Mouse (Mus musculus) hindbrain, embryonic 16.5 days (tissue): Measurements from ENCODE around the gene Mgst3. TPM values are rescaled to one million over a fixed set of nuclear protein-coding genes. Genes with fewer than 3 reads are reported as not detected.
"Not testable (repeated sequence)": the region's sequence is repeated elsewhere in the genome, so short reads cannot be mapped to it uniquely, and the experiment has no call there.

Experiments used
- ATAC-seq: fragments of 200-750 bp; cut with Nextera tagmentation; 2 replicates; pipeline ENCODE4 v1.8.0; 2017; ENCODE audit warnings: moderate TSS enrichment, moderate library complexity
- H3K27ac ChIP-seq: fragments of 300-500 bp; sonication (generic); 2 replicates; pipeline ENCODE4 v1.5.1; 2014; ENCODE audit warnings: low read depth, mild to moderate bottlenecking, control low read depth, low read length, moderate library complexity
- H3K27me3 ChIP-seq: fragments of 300-500 bp; sonication (generic); replicated peaks from 2 replicates; pipeline ENCODE4 v1.6.1; 2014; ENCODE audit warnings: low read length; ENCODE audit not compliant: control insufficient read depth, insufficient read depth
- H3K36me3 ChIP-seq: fragments of 300-500 bp; sonication (generic); 2 replicates; pipeline ENCODE4 v1.6.1; 2014; ENCODE audit warnings: mild to moderate bottlenecking, low read length, moderate library complexity, mixed read lengths; ENCODE audit not compliant: control insufficient read depth, insufficient read depth
- H3K4me1 ChIP-seq: fragments of 300-500 bp; sonication (generic); 2 replicates; pipeline ENCODE4 v1.6.1; 2014; ENCODE audit warnings: low read depth, low read length; ENCODE audit not compliant: control insufficient read depth, insufficient read depth
- H3K4me2 ChIP-seq: fragments of 300-500 bp; sonication (generic); 2 replicates; pipeline ENCODE4 v1.6.1; 2014; ENCODE audit warnings: mild to moderate bottlenecking, low read length, control low read depth, moderate library complexity
- H3K4me3 ChIP-seq: fragments of 300-500 bp; sonication (generic); 2 replicates; pipeline ENCODE4 v1.5.1; 2014; ENCODE audit warnings: mild to moderate bottlenecking, low read length, control low read depth, moderate library complexity
- H3K9ac ChIP-seq: fragments of 300-500 bp; sonication (generic); 2 replicates; pipeline ENCODE4 v1.6.1; 2014; ENCODE audit warnings: low read depth, mild to moderate bottlenecking, control low read depth, low read length, moderate library complexity
- H3K9me3 ChIP-seq: fragments of 300-500 bp; sonication (generic); 2 replicates; pipeline ENCODE4 v1.6.1; 2014; ENCODE audit warnings: mild to moderate bottlenecking, low read length, moderate library complexity; ENCODE audit not compliant: control insufficient read depth
- WGBS: fragments of 180-500 bp; shearing (Covaris S2); extraction: QIAGEN DNeasy Blood & Tissue Kit; methylation state at CpG from one replicate; pipeline ENCODE4 v1.1.7; 2014; 5-methylcytosine and 5-hydroxymethylcytosine counted together
- polyA plus RNA-seq: library from polyadenylated mRNA; unstranded; fragments of >200 nt; fragmentation: Nextera tagmentation; extraction: Ambion mirVana; gene quantifications from 2 replicates; pipeline ENCODE4 v1.2.1, GENCODE M21; 2015

The Mgst3 gene
- polyA plus RNA-seq, 1 experiment from 2014 or later = 237 TPM

- Histone ChIP-seq H3K27ac (no peak overlapping the region), H3K4me1 (peaks cover 6% of the 10 kb centered on the region), H3K4me2 (no peak overlapping the region), H3K27me3 (no peaks in the 10 kb centered on the region), H3K36me3 (peaks cover 10% of the 10 kb centered on the region), H3K4me3 (no peak overlapping the region), H3K9me3 (no peaks in the 10 kb centered on the region), H3K9ac (no peak overlapping the region)
- WGBS = 93% methylated on average over 14 of the region's 14 CpGs
- ATAC-seq = no peak
These were observed 41.2 kb downstream of the Mgst3 start for GRCm38 (mm10) chr1:167352403-167352802.

- H3K36me3 ChIP-seq = peaks cover 8% of the 10 kb centered on the region
- no peak for ATAC-seq
- peak overlapping the region; percentile 91; the same call in 1 of the 2 replicates for H3K27ac ChIP-seq
These were observed 42.8 kb downstream of the Mgst3 start for GRCm38 (mm10) chr1:167350597-167351415.

GRCm38 (mm10) chr1:167349815-167350596, 43.6 kb downstream of the Mgst3 start, which contains the start of gene Aldh9a1:
TSS of gene Aldh9a1 (plus strand) at chr1:167349991.
- Histone ChIP-seq H3K9ac (peak within 1 kb of the TSS; percentile 86), H3K4me3 (peak within 1 kb of the TSS; percentile 88), H3K9me3 (no peaks in the 10 kb centered on the region), H3K36me3 (peaks cover 4% of the 10 kb centered on the region; the same call in 1 of the 2 replicates), H3K4me2 (peak within 1 kb of the TSS; percentile 68), H3K4me1 (peaks cover 6% of the 10 kb centered on the region), H3K27ac (peak within 1 kb of the TSS; percentile 91), H3K27me3 (no peaks in the 10 kb centered on the region)
- peak; percentile 98 for ATAC-seq
- under 1% methylated on average over 55 of the region's 55 CpGs for WGBS

More at GRCm38 (mm10) chr1:167350597-167351415, 42.8 kb downstream of the Mgst3 start:
- no peaks in the 10 kb centered on the region for H3K9me3 ChIP-seq
- H3K4me1 ChIP-seq = peaks cover 6% of the 10 kb centered on the region
- H3K27me3 ChIP-seq = no peaks in the 10 kb centered on the region
- 32% methylated on average over 13 of the region's 13 CpGs for WGBS
- H3K4me3 ChIP-seq = peak overlapping the region; percentile 88
- H3K9ac ChIP-seq = peak overlapping the region; percentile 86
- peak overlapping the region; percentile 68 for H3K4me2 ChIP-seq

GRCm38 (mm10) chr1:167349206-167349605, 44.4 kb downstream of the Mgst3 start:
- H3K4me2 ChIP-seq, ATAC-seq, H3K9ac ChIP-seq, H3K27ac ChIP-seq, H3K9me3 ChIP-seq, H3K4me1 ChIP-seq, H3K36me3 ChIP-seq, H3K4me3 ChIP-seq, H3K27me3 ChIP-seq: not testable (repeated sequence)
- 55% methylated on average over 3 of the region's 3 CpGs for WGBS

DNA sequence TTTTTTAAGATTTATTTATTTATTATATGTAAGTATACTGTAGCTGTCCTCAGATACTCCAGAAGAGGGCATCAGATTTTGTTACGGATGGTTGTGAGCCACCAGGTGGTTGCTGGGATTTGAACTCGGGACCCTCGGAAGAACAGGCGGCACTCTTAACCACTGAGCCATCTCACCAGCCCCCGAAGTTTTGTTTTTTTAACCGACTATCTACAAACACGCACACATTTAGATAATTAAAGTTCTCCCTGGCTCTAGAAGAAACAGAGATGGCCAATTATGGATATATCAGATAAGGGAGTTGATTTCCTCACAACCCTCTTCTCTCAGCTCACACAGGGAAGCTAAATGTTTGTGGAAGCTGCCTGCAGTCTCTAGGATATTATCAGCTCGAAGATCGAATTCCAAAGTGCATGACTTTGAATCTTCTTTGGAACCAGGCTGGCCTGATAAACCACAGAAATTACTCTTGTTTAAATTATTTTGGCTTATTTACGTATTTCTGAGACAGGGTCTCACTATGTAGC, 47.6 kb downstream of the Mgst3 start:
- H3K9ac ChIP-seq, H3K9me3 ChIP-seq, H3K4me2 ChIP-seq, H3K36me3 ChIP-seq, H3K4me1 ChIP-seq, H3K27me3 ChIP-seq, H3K27ac ChIP-seq, H3K4me3 ChIP-seq, ATAC-seq: not testable (repeated sequence)
- WGBS = 92% methylated on average over 10 of the region's 10 CpGs

DNA sequence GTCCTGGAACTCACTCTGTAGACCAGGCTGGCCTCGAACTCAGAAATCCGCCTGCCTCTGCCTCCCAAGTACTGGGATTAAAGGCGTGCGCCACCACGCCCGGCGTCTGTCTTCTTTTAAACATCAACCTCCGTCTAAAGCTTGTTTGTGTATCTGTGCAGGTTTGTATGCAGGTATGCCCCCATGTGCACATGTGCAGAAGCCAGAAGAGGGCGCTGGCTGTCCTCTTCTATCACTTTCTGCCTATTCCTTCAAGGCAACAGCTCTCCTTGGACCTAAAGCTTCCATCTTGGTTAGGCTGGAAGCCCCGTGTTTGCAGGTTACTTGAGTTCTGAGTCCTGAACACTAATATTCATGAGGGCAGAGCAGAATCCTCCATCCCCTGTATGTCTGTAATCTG, 50.8 kb downstream of the Mgst3 start:
- H3K27me3 ChIP-seq = 0 out of 2 replicates have a peak, but pooled peaks cover 2% of the 10 kb centered on the region
- no peaks in the 10 kb centered on the region for H3K4me1 ChIP-seq
- H3K27ac ChIP-seq = no peak overlapping the region
- no peak for ATAC-seq
- H3K36me3 ChIP-seq = no peaks in the 10 kb centered on the region
- 89% methylated on average over 9 of the region's 10 CpGs for WGBS
- no peak overlapping the region for H3K4me3 ChIP-seq
- H3K9me3 ChIP-seq = no peaks in the 10 kb centered on the region
- H3K9ac ChIP-seq = no peak overlapping the region
- H3K4me2 ChIP-seq = no peak overlapping the region

DNA sequence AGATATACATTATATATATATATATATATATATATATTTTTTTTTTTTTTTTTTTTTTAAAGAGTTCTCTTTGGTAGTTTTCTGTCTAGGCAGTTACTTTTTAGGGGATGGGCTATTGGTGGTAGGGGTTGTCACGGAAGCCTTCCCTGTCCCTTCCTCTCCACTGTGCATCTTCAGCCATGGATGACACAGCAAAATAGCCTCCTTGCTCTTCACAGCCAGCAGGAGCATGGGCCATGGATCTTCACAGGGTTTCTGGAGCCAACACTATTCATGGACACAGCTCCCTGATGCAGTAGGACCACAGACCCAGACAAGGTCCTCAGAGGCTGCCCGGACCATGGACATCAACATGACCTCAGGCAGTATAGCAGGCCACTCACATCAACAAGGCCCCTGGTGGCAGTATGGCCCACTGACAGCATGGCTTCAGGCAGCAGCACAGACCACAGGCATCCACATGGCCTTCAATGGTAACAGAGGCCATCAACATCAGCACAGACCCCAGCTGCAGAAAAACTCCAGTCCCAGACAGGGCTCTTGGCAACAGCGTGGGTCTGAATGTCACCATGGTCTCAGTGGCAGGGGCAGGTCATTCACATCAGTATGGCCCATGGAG, 52.6 kb downstream of the Mgst3 start:
- no peak overlapping the region for H3K4me2 ChIP-seq
- no peak overlapping the region for H3K27ac ChIP-seq
- H3K4me1 ChIP-seq = no peaks in the 10 kb centered on the region
- peak; percentile 16; the same call in 1 of the 2 replicates for ATAC-seq
- WGBS = 90% methylated on average over 3 of the region's 3 CpGs
- H3K9ac ChIP-seq = no peak overlapping the region
- 0 out of 2 replicates have a peak, but pooled peaks cover 2% of the 10 kb centered on the region for H3K27me3 ChIP-seq
- no peaks in the 10 kb centered on the region for H3K36me3 ChIP-seq
- H3K4me3 ChIP-seq = no peak overlapping the region
- H3K9me3 ChIP-seq = no peaks in the 10 kb centered on the region

- 0 out of 2 replicates have a peak, but pooled peaks cover 2% of the 10 kb centered on the region for H3K27me3 ChIP-seq
- ATAC-seq = peak; percentile 28; the same call in 1 of the 2 replicates
- H3K4me1 ChIP-seq = no peaks in the 10 kb centered on the region
- H3K4me3 ChIP-seq = peak overlapping the region; percentile 46
- 1% methylated on average over 41 of the region's 47 CpGs for WGBS
- H3K9me3 ChIP-seq = no peaks in the 10 kb centered on the region
- peak overlapping the region; percentile 58 for H3K9ac ChIP-seq
- peak overlapping the region; percentile 79 for H3K4me2 ChIP-seq
- H3K27ac ChIP-seq = no peak overlapping the region
- no peaks in the 10 kb centered on the region for H3K36me3 ChIP-seq
These were observed 53.4 kb downstream of the Mgst3 start for GRCm38 (mm10) chr1:167340111-167340787.
